Mouse (Mus musculus): ENCODE measurements at regions not wholly inside any gene's neighbourhood (a gene's known extent, or its start where the extent isn't known, plus 50 kb on each side); places are given as distances from the start of the nearest gene placed in this dataset.

- Histone ChIP-seq H3K9ac (ENCODE audit: insufficient read depth, low read depth) (no peak overlapping the region), H3K27me3 (replicated peaks) (no peaks in the 10 kb centered on the region), H3K9me3 (replicated peaks; ENCODE audit: low read length) (no peaks in the 10 kb centered on the region), H3K36me3 (replicated peaks in 1 of 2; ENCODE audit: control insufficient read depth in 1 of 2, insufficient read depth in 1 of 2, low read length in 1 of 2) (no peaks in the 10 kb centered on the region), H3K4me3 (replicated peaks in 1 of 3; ENCODE audit: low read depth in 2 of 3, low read length in 2 of 3, poor library complexity in 1 of 3) (no peak overlapping the region), H3K79me2 (replicated peaks; ENCODE audit: control insufficient read depth, extremely low read depth, insufficient read depth, poor library complexity, severe bottlenecking) (no peaks in the 10 kb centered on the region), H3K27ac (ENCODE audit: insufficient read depth, low read depth) (no peak overlapping the region), H3K4me2 (ENCODE audit: insufficient read depth, low read depth, poor library complexity, severe bottlenecking) (no peak overlapping the region), H3K4me1 (ENCODE audit: control insufficient read depth in 1 of 2, insufficient read depth in 2 of 2) (no peaks in the 10 kb centered on the region)
- DNase-seq (ENCODE audit: extremely low read depth), result no peak
- TF ChIP-seq BHLHE40 (IDR thresholded peaks at IDR 0.05; ENCODE audit: low read depth, low read length), result no peak
- no peak for TF ChIP-seq POLR2A (IDR thresholded peaks at IDR 0.05; ENCODE audit: low read depth, low read length)
- no peak for TF ChIP-seq JUND (conservative IDR thresholded peaks at IDR 0.05; ENCODE audit: low read depth, low read length)
- no peak for TF ChIP-seq TCF12 (IDR thresholded peaks at IDR 0.05; ENCODE audit: low read depth, low read length)
- TF ChIP-seq RCOR1 (conservative IDR thresholded peaks at IDR 0.05; ENCODE audit: low read depth, low read length), result no peak
- no peak for TF ChIP-seq MEF2A (IDR thresholded peaks at IDR 0.05; ENCODE audit: borderline replicate concordance, low read depth, low read length)
- no peak for TF ChIP-seq ZKSCAN1 (IDR thresholded peaks at IDR 0.05; ENCODE audit: borderline replicate concordance, low read depth, low read length)
- TF ChIP-seq MAX (IDR thresholded peaks at IDR 0.05; ENCODE audit: low read length), result no peak
- TF ChIP-seq ELF1 (IDR thresholded peaks at IDR 0.05; ENCODE audit: low read depth, low read length), result no peak
- no peak for TF ChIP-seq RAD21 (IDR thresholded peaks at IDR 0.05; ENCODE audit: low read depth, low read length)
- no peak for TF ChIP-seq ZMIZ1 (IDR thresholded peaks at IDR 0.05; ENCODE audit: low read depth, low read length)
- TF ChIP-seq HCFC1 (IDR thresholded peaks at IDR 0.05; ENCODE audit: low read depth, low read length), result no peak
- TF ChIP-seq TBP (conservative IDR thresholded peaks at IDR 0.05; ENCODE audit: low read depth, low read length), result no peak
- no peak for TF ChIP-seq SMC3 (IDR thresholded peaks at IDR 0.05; ENCODE audit: low read depth, low read length)
- no peak for TF ChIP-seq ZNF384 (IDR thresholded peaks at IDR 0.05; ENCODE audit: low read depth, low read length)
- no peak for TF ChIP-seq CTCF (conservative IDR thresholded peaks at IDR 0.05 in 1 of 2, IDR thresholded peaks at IDR 0.05 in 1 of 2; ENCODE audit: low read depth in 2 of 2, low read length in 2 of 2)
- TF ChIP-seq IRF4 (IDR thresholded peaks at IDR 0.05; ENCODE audit: low read depth, low read length), result no peak
- no peak for TF ChIP-seq MXI1 (IDR thresholded peaks at IDR 0.05; ENCODE audit: low read depth, low read length)
- TF ChIP-seq E2F4 (IDR thresholded peaks at IDR 0.05; ENCODE audit: insufficient replicate concordance, low read depth, low read length), result no peak
- dilution Hi-C loops (cut with MboI; ENCODE audit: extremely low pct_ligation_motif_present, extremely low pct_unique_long_range_greater_than_20kb, low sequenced_read_pairs) (no loop called here), in situ Hi-C loops (cut with MboI; ENCODE audit: low pct_ligation_motif_present, low pct_unique_long_range_greater_than_20kb, low sequenced_read_pairs) (no loop called here)
Observed at GRCm38 (mm10) chr1:76509486-76509885, 963.4 kb downstream of the Slc4a3 start.

- dilution Hi-C loops (cut with MboI; ENCODE audit: extremely low pct_ligation_motif_present, extremely low pct_unique_long_range_greater_than_20kb, low sequenced_read_pairs), result no loop called here
- H3K4me3 ChIP-seq (replicated peaks in 1 of 3; ENCODE audit: low read depth in 2 of 3, low read length in 2 of 3, poor library complexity in 1 of 3), result no peak overlapping the region
- no peak for TF ChIP-seq SIN3A (IDR thresholded peaks at IDR 0.05; ENCODE audit: low read length)
- no peak for TF ChIP-seq POLR2A (IDR thresholded peaks at IDR 0.05; ENCODE audit: low read depth, low read length)
- no peak for TF ChIP-seq ZMIZ1 (IDR thresholded peaks at IDR 0.05; ENCODE audit: low read depth, low read length)
- TF ChIP-seq SMC3 (IDR thresholded peaks at IDR 0.05; ENCODE audit: low read depth, low read length), result no peak
- no peak for TF ChIP-seq JUND (conservative IDR thresholded peaks at IDR 0.05; ENCODE audit: low read depth, low read length)
- no peak for TF ChIP-seq TBP (conservative IDR thresholded peaks at IDR 0.05; ENCODE audit: low read depth, low read length)
- TF ChIP-seq JUN (IDR thresholded peaks at IDR 0.05; ENCODE audit: insufficient read depth, low read depth, low read length), result no peak
- no peak for TF ChIP-seq CHD1 (IDR thresholded peaks at IDR 0.05; ENCODE audit: low read depth, low read length)
- TF ChIP-seq E2F4 (IDR thresholded peaks at IDR 0.05; ENCODE audit: insufficient replicate concordance, low read depth, low read length), result no peak
- no peak for TF ChIP-seq IRF4 (IDR thresholded peaks at IDR 0.05; ENCODE audit: low read depth, low read length)
- no peak for TF ChIP-seq ELF1 (IDR thresholded peaks at IDR 0.05; ENCODE audit: low read depth, low read length)
- no peak for TF ChIP-seq UBTF (IDR thresholded peaks at IDR 0.05; ENCODE audit: low read depth, low read length)
- no peak for TF ChIP-seq NRF1 (IDR thresholded peaks at IDR 0.05; ENCODE audit: low read depth, low read length)
- TF ChIP-seq CHD2 (IDR thresholded peaks at IDR 0.05; ENCODE audit: low read length), result no peak
- no peak for TF ChIP-seq MEF2A (IDR thresholded peaks at IDR 0.05; ENCODE audit: borderline replicate concordance, low read depth, low read length)
- no peak for TF ChIP-seq MYC (IDR thresholded peaks at IDR 0.05; ENCODE audit: low read depth, low read length)
- no peak for TF ChIP-seq EP300 (IDR thresholded peaks at IDR 0.05; ENCODE audit: low read length)
- no peaks in the 10 kb centered on the region for H3K9me3 ChIP-seq (replicated peaks; ENCODE audit: low read length)
- H3K9ac ChIP-seq (ENCODE audit: insufficient read depth, low read depth), result no peak overlapping the region
- H3K4me2 ChIP-seq (ENCODE audit: insufficient read depth, low read depth, poor library complexity, severe bottlenecking), result no peak overlapping the region
- H3K79me2 ChIP-seq (replicated peaks; ENCODE audit: control insufficient read depth, extremely low read depth, insufficient read depth, poor library complexity, severe bottlenecking), result no peaks in the 10 kb centered on the region
- in situ Hi-C loops (cut with MboI; ENCODE audit: low pct_ligation_motif_present, low pct_unique_long_range_greater_than_20kb, low sequenced_read_pairs), result no loop called here
- no peak overlapping the region for H3K27ac ChIP-seq (ENCODE audit: insufficient read depth, low read depth)
- no peaks in the 10 kb centered on the region for H3K27me3 ChIP-seq (replicated peaks)
- H3K36me3 ChIP-seq (replicated peaks in 1 of 2; ENCODE audit: control insufficient read depth in 1 of 2, insufficient read depth in 1 of 2, low read length in 1 of 2), result no peaks in the 10 kb centered on the region
- H3K4me1 ChIP-seq (ENCODE audit: control insufficient read depth in 1 of 2, insufficient read depth in 2 of 2), result no peaks in the 10 kb centered on the region
- no peak for DNase-seq (ENCODE audit: extremely low read depth)
Observed at GRCm38 (mm10) chr1:76512156-76512555, 966.1 kb downstream of the Slc4a3 start.

All from CH12.LX (cell line).